Mouse (Mus musculus): ENCODE results near the gene Slc10a6.
A peak's percentile ranks its signal among the peaks of the same experiment; 100 is the strongest.

Slc10a6 gene

GRCm38 (mm10) chr5:103629111-103629764 is at the start of gene Slc10a6:
Gene Slc10a6 (minus strand): TSS chr5:103629403.
- peak; percentile 73 for DNase-seq

GRCm38 (mm10) chr5:103678974-103679373 is 49.8 kb upstream of the Slc10a6 start:
- DNase-seq, result no peak

- no peak for DNase-seq
These were observed 48.7 kb upstream of the Slc10a6 start for GRCm38 (mm10) chr5:103677894-103678293.

GRCm38 (mm10) chr5:103676289-103676881 is 47.2 kb upstream of the Slc10a6 start:
- no peak for DNase-seq

GRCm38 (mm10) chr5:103674482-103674881 is 45.3 kb upstream of the Slc10a6 start:
- no peak for DNase-seq

- no peak for DNase-seq
These were observed 44.4 kb upstream of the Slc10a6 start for GRCm38 (mm10) chr5:103673611-103674010.

- DNase-seq, result no peak
These were observed 42.7 kb upstream of the Slc10a6 start for GRCm38 (mm10) chr5:103671858-103672257.

GRCm38 (mm10) chr5:103665876-103666275 is 36.7 kb upstream of the Slc10a6 start:
- DNase-seq, result no peak

GRCm38 (mm10) chr5:103664932-103665331 is 35.7 kb upstream of the Slc10a6 start:
- DNase-seq, result no peak

GRCm38 (mm10) chr5:103659571-103659970 is 30.4 kb upstream of the Slc10a6 start:
- DNase-seq, result peak; percentile 14

- no peak for DNase-seq
These were observed 29.7 kb upstream of the Slc10a6 start for GRCm38 (mm10) chr5:103658921-103659320.

- DNase-seq, result peak; percentile 29
These were observed 26.3 kb upstream of the Slc10a6 start, which contains the start of gene 1700016H13Rik for GRCm38 (mm10) chr5:103655346-103656118. Gene 1700016H13Rik (minus strand): TSS chr5:103656010.

GRCm38 (mm10) chr5:103654780-103655179 is 25.6 kb upstream of the Slc10a6 start:
- DNase-seq, result no peak

- DNase-seq, result peak; percentile 20
These were observed 25.0 kb upstream of the Slc10a6 start for GRCm38 (mm10) chr5:103654225-103654624.

GRCm38 (mm10) chr5:103647320-103647719 is 18.1 kb upstream of the Slc10a6 start:
- DNase-seq, result no peak

GRCm38 (mm10) chr5:103644167-103644566 is 15.0 kb upstream of the Slc10a6 start:
- no peak for DNase-seq

- no peak for DNase-seq
These were observed 8.0 kb upstream of the Slc10a6 start for GRCm38 (mm10) chr5:103637162-103637561.

GRCm38 (mm10) chr5:103629854-103630580 is 814 bp upstream of the Slc10a6 start:
- no peak for DNase-seq

GRCm38 (mm10) chr5:103628499-103628898 is 704 bp downstream of the Slc10a6 start:
- DNase-seq, result no peak

GRCm38 (mm10) chr5:103624831-103625230 is 4.4 kb downstream of the Slc10a6 start:
- no peak for DNase-seq

- DNase-seq, result no peak
These were observed 6.9 kb downstream of the Slc10a6 start for GRCm38 (mm10) chr5:103622321-103622720.

GRCm38 (mm10) chr5:103620301-103620973 is 8.8 kb downstream of the Slc10a6 start:
- no peak for DNase-seq

Measured in right cerebral cortex, adult 18-20 months (tissue).